Mouse (Mus musculus) heart, postnatal 0 days (tissue): ENCODE data around the gene Uck2.

Experiments
- CTCF ChIP-seq: IDR thresholded peaks from 2 replicates; pipeline ENCODE4 v1.5.1; 2016; ENCODE audit warnings: antibody characterized with exemption, control low read depth, low read depth
- EP300 ChIP-seq: IDR thresholded peaks from 2 replicates; pipeline ENCODE4 v1.6.1; 2016; ENCODE audit warnings: antibody characterized with exemption, low read depth

GRCm38 (mm10) chr1:167266720-167267119 is 18.4 kb downstream of the Uck2 start:
- TF ChIP-seq CTCF (no peak), EP300 (no peak)
